Mouse (Mus musculus): Measurements from ENCODE around the gene Psme3.

The Psme3 gene

DNA sequence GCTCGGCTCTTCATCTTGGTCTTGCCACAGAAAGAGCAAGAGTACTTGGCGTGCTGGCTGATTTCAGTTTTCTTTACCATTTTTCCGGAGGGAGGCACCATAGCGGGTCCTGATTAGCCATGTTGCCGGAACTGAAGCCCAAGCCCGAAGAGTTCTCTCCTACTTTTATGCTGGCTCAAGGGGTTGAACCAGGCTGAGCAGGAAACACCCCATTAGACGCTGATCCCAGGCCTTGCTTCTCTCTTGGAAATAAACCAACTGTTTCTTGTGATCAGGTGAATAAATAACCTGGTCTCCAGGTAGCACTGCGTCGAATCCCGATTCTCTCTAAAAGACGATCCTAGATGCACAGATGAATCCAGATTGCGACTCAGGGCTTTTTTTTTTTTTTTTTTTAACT, 37.4 kb downstream of the Psme3 start:
- DNase-seq (ENCODE audit: low spot score) = no peak

DNA sequence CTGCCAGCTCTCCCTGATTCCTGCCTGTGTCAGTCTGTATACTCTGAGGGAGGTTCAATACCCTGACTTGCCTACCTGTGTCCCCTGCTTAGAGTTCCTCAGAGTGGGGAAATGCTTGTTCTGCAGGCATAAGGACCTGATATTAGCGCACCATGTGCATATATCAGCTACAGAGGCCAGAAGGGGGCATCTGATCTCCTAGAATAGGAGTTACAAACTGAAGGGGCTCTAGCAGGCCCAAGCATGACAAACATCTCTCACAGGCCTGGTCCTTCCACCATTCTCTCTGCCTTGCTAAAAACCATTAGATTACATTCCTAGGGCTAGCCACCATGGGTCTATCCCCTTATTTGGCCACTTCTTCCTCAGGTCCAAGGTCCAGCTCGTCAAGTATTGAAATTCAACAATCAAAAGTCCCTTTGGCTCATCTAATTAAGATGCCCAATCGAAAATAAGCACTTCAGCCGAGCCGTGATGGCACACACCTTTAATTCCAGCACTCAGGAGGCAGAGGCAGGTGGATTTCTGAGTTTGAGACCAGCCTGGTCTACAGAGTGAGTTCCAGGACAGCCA, 38.5 kb downstream of the Psme3 start:
- DNase-seq (ENCODE audit: low spot score) = no peak

DNA sequence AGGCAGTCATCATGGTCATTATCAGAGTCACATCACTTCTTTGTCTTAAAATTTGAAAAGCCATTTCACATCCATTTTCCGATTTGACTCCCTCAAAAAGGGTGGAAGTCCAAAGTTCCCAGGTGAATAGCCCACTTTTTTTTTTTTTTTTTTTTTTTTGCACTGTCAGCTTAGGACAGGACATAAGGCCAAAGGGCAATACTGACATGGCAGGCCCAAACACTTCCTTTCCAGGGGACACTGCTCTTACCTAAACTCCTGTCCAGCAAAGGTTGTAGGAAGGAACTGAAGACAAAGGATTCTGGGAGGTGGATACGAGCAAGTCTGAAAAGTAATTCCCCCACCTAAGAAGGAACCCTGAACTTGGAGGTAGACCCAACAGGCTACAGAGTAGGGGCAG, 39.9 kb downstream of the Psme3 start:
- DNase-seq (ENCODE audit: low spot score) = no peak

DNA sequence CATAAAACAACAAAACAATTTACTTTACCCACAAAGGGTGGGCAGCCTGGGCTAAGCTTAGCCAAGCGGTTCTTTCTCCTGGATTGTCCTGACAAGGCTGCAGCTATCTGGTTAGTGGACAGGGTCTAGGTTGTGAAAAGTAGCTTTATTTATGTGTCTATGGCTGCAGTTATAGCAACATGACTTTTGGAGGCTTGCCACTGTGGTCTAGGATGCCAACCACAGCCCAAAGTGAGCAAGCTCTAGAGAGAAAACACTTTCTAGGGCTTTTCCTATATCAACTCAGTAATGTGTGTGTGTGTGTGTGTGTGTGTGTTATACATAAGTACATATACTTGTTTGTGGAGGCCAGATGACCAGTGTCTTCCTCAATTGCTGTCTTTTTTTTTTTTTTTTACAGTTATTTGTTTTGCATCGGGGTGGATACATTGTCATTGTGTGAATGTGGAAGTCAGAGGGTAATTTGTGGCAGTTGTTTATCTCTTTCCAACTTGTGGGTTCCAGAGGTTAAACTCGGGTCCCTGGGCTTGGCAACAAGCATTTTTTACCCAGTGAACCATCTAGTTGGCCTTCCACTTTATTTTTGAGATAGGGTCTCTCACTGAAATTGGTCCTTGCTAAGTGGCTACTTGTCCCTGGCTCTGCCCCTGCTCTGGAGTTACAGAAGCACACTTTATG, 41.6 kb downstream of the Psme3 start:
- no peak for DNase-seq (ENCODE audit: low spot score)

DNA sequence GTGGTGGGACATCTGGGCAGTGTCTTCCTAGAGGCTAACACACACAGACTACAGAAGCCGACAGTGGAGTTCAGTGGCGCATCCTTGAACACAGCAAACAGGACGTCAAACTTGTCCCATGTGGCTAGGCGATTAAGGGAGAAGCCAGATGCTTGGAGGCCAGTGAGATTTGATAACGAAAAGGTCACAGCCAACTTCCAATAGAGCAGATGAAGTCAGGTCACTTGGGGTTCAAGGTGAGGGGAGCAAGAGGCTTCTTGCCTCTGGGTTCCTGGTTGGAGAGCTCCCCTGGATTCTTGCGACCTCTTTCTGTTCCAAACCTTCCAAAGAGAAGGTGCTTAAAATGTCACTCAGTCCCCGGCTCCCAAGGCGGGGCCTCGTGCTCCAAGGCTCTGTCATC, 43.8 kb downstream of the Psme3 start:
- no peak for DNase-seq (ENCODE audit: low spot score)

DNA sequence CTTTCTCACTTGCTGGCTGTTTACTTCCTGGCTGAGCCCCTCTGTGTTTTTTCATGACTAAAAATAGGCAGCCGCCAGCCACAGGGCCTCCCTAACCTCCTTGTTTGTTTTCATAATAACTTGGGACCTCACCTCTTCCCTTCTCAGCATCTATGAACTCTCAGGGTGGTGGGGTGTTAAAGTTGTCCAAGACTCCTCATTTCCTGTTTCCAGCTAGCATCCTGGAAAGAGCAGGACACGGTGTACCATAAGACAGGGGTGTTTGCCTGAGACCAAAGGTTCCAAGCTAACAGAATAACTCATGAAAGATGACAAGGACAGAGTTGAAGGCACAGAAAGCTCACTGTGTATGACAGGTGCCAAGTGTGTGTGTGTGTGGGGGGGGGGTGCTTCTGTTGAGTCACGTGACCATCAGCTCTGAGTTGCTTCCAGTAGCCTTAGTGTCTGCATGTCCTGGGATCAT, 44.7 kb downstream of the Psme3 start:
- DNase-seq (ENCODE audit: low spot score) = no peak

DNA sequence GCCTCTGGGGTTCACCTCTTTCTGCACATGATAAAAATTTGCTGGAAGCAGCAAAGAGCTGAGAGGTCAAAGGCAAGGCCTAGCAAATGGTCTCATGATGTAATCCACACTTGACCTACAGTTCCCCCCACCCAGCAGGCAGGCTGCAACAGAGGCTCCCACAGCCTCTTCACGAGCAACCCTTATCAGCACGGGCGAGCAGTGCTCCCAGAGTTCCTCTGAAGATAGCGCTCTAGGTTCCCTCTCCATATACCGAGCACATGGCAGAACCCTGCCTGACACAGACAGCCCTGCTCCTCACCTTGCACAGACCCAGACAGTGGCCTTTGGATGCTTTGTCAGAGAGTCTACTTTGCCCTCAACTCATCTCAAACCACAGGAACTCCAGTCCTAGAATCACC, 48.5 kb downstream of the Psme3 start:
- DNase-seq (ENCODE audit: low spot score) = no peak

DNA sequence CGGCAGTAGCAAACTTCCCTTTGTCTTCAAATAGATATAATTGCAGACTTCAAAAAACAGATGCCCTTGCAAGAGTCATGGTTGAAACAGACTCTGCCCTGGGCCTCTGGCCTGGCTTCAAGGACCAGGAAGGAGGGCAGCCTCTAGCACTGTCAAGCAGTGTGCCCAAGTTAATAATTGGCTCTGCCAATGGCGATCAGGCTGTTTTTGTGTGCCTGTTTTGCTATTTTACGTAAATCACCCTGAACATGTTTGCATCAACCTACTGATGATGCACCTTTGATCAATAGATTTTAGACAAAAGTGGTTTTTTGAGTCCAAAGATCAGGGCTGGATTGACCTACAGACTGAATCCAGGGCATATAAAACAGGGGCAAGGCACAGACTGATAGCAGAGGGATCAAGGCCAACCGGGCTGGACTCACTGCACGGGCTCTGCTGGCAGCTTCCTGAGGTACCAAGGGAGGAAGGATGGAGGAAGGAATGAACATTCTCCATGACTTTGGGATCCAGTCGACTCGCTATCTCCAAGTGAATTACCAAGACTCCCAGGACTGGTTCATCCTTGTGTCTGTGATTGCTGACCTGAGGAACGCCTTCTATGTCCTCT, 51.4 kb downstream of the Psme3 start, which contains the start of gene G6pc:
Gene G6pc, plus strand, starts transcription at position 236 of the 610 bp plus-strand sequence.
- DNase-seq (ENCODE audit: low spot score) = no peak

DNA sequence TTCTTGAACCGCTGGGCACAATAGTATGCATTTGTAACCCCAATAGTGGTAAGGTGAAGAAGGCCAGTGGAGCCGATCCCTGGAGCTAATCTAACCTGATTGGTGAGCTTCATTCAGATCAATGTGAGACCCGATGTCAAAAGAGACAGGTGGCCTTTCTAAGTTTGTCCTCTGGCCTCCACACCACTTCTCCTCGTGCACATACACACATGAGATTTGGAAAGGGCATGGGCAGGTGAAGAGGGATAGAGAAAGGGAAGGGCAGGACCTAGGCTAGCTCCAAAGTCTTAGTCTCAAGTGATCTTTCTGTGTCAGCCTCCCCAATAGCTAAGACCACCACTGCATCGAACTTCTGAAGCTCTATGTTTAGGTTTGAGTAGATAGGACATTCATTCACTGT, 54.1 kb downstream of the Psme3 start:
- DNase-seq (ENCODE audit: low spot score) = no peak
